Mouse (Mus musculus) inflammation-experienced regulatory T-cells, adult 6 months (primary cell): ENCODE data around the gene Kcmf1. TPM values are rescaled to one million over a fixed set of nuclear protein-coding genes. Genes with fewer than 3 reads are reported as not detected.
A peak's percentile ranks its signal among the peaks of the same experiment; 100 is the strongest.
"Not testable (repeated sequence)": the region's sequence is repeated elsewhere in the genome, so short reads cannot be mapped to it uniquely, and the experiment has no call there.

Source experiments
- ATAC-seq: one replicate; pipeline ENCODE4 v1.8.0; 2017
- polyA plus RNA-seq, 3 experiments: library from polyadenylated mRNA; unstranded; fragments of 100-300 nt; shearing (Covaris generic); gene quantifications; one replicate each; pipeline ENCODE4 v1.2.1; 2017

Gene Kcmf1
- polyA plus RNA-seq, 3 experiments from 2014 or later, result 9.1 to 12.5 (median 10.3) TPM

DNA sequence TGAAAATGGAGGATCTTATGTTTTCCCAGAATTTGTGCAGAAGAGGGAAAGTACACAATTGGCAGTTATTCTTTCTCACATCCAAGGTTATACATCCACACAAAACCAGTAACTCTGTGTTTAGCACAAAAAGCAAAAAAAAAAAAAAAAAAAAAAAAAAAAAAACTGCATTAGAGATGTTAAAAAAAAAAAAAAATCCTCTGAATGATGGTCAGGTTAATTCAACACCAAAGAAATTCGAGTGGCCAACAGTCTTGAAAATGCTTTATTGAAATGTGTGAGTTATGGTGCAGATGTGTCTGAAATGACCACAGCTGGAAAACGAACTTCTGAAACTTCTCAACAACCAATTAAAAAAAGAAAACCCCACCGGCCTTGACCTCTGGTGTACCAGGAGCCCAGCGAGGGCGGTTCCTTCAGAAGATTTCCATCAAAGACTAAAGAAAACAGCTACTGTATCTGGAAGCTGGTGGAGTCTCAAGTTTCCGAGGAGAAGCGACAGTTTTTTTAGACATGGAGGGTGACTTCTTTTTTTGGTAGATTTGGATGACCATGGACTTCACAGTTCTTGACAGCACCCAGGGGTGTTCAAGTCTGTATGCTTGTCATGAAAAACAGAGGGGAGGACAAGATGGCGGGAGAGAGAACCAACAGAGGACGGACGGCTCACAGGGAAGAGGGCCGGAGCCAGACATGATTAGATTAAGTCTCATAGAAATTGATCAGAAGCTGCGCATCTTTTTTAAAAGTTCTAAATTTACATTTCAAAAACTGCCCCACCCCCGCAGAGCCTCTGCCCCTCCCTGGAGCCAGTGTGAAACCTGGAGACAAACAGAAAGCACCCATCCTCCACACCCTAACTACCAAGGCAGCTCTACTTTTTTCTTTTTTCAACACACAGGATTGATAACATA is 58.7 kb downstream of the Kcmf1 start:
- ATAC-seq, result no peak

DNA sequence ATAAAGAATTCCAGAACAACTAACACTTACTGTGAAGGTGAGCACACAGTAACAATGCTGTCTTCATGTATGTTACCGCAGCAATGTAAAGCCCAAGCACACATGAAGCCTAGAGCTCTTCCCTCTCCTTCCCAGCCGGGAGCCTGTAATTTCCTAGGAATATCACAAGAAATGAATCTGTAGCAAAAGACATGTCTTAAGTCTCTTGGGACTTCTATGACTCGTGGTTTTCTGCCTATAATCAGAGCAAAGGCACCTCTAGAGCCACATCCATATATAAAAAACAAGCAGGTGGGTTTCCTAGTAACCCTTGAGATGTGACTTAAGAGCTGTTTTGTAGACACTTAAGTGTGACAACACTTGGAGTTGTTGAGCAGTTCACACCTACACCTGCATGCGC is 62.0 kb downstream of the Kcmf1 start:
- ATAC-seq, result no peak

DNA sequence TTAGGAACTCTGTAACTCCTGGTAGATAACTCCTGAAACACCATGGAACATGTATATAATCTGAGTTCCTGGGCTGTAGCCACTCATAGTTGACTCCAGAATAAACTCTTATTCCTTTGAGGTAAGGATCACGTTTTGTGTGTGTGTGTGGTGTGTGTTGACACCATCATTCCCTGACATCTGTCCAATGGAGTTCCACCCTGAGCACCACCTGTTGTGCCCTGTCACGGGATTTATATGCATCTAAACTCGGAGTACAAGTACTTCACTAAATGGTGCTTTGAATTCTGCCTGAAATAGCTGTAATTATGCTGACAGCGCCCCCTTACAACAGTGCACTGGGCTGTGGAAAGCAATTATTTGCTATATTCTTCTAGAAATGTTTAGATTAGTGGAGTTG is 65.3 kb downstream of the Kcmf1 start:
- ATAC-seq, result no peak

- no peak for ATAC-seq
These were observed 67.9 kb downstream of the Kcmf1 start for GRCm38 (mm10) chr6:72831858-72832257.

DNA sequence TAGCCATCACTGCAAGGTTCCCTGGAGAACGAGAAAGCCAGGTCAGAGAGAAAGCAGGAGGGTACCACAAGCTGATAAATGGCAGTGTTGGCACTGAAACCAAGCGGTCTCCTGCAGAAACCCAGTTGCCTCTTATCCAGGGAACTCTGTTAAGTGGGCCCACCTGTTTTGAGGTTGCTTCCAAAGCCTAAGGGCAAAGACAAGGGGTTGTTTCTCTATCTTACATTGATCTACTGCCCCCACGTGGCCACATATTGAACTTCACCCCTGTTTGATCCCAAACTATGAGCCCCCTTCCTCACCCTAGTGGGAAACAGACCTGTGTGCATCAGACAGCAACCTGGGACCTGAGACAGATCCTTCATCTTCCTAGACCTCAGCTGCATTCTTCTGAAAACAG is 68.5 kb downstream of the Kcmf1 start:
- peak; percentile 63 for ATAC-seq

DNA sequence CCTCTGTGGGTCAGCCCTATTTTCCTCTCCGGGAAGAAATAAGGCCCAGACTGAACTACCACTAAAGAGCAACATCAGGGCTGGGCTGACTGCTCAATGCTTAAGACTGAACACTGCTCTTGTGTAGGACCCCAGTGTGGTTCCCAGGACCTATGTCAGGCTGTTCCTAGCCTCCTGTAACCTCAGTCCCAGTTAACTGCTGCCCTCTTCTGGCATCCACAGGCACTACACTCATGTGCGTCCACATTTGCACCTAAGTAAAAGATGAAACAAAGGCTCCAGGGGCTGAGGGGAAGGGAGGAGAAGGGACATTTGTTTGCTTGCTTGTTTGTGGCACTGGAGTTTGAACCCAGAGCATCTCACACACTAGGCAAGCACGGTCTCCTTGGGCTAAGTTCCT is 70.9 kb downstream of the Kcmf1 start:
- ATAC-seq, result no peak

- not testable (repeated sequence) for ATAC-seq
These were observed 71.7 kb downstream of the Kcmf1 start for GRCm38 (mm10) chr6:72828037-72828436.

DNA sequence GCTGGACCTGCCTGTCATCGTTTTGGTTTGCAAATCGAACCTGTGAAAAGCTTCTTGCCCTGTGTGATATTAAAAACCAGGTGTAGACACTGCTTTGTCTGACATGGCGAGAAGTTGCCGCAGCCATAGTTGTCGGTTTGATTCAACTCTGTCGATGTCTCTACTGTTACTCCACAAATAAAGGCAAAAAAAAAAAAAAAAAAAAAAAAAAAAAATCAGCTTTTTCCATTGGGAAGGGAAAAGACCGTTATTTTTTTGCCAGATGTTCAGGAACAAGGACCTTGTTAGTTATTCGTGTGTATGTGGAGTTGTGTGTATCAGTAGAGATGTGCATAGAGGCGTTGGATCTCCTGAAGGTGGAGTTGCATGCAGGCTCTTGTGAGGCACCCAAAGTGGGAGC is 74.0 kb downstream of the Kcmf1 start:
- ATAC-seq, result no peak

DNA sequence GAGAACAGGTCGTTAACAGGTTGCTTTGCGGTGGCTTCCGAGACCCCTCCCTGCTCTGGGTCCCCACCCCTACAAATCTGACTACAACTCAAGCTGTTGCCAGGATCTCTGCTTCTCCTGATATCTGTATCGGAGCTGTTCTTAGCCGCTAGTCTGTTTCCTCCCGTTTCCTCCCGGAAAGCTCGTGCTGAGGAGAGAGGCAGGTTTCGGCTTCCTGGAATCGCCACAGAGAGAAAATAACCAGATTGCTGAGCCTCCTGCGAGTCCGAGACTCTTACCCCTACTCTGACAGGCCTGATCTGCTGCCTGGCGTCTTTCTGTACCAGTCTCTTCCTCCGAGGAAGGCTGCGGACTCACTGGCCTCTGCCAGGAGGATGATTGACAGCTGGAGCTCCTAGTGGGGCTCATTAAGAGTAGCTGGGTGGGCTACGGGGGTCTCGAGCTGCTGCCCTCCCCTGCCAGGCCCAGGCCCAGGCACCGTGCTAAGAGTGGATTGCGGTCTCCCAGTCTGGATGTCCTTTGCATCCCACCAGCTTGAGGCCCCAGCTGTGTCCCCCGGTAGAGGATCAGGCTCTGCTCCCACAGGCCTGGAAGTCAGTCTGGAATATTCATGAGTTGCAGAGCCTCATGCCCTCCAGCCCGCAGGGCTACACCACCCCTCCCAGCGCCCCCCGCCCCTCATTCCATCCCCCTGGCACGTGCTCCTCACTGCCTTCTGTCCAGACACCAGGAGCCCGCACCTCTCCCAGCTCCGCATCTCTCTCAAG is 74.6 kb downstream of the Kcmf1 start:
- no peak for ATAC-seq

GRCm38 (mm10) chr6:72813456-72813855 is 86.3 kb downstream of the Kcmf1 start:
- no peak for ATAC-seq

DNA sequence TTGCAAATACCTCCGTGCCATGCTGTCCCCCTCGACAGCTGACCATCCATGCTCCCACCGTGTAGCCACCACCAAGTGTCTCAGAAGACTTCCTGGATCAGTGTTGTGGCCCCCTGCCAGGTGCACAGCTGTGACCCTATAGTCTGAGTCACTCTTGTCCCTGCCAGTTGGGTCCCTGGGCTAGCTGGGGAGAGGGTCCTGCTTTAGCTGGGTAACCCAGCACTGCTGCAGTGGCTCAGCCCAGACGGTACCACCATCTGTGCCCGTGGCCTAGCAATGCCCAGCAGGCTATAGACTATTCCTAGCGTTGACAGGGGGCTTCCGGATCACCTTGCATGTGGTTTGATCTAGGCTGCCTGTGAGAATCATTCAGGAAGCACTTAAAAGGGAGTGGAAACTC is 89.5 kb downstream of the Kcmf1 start:
- no peak for ATAC-seq

DNA sequence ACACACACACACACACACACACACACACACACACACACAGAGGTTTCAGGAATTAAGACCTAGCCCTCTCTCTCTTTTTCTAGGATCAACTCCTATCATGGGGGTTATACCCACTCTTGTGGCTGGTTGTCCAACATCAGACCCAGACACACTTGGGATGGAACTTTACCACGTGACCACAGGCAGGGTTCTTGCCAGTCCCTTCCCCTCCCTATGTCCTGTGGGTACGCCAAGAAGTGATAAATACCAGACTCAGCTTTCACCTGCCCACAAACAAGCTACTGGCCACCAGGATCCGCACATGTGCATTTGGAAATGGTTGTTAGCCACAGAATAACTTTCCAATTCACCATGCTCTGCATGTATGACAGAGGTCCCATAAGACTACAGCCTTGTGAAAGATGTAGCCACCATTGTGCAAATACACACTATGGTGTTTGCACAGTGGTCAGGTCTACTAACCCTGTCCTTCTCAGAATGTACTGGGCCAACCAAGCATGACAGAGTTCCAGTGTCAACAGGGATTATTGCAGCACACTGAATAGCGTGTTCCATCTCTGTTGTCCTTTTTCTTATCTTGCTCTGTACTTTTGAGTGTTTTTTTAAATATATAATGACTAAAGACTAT is 90.1 kb downstream of the Kcmf1 start:
- ATAC-seq, result no peak

DNA sequence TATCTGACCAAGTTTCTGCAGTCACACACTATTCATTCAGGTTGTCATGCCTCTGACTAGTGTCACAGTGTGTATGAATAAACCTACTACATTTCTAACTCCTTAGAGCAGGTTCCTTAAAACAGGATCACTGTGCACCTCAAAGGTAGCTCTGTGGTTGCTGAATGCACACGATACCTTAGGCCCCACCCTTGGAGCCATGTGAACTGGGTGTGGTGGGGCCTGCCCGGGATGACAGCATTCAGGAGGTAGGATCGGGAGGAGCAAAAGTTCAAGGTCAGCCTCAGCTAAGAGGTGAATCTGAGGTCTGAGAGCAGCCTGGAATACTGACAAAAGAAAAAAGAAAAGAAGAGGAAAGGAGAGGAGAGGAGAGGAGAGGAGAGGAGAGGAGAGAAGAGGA is 91.4 kb downstream of the Kcmf1 start:
- no peak for ATAC-seq

GRCm38 (mm10) chr6:72803669-72804068 is 96.1 kb downstream of the Kcmf1 start:
- ATAC-seq, result no peak

GRCm38 (mm10) chr6:72802119-72802518 is 97.7 kb downstream of the Kcmf1 start:
- ATAC-seq, result no peak

DNA sequence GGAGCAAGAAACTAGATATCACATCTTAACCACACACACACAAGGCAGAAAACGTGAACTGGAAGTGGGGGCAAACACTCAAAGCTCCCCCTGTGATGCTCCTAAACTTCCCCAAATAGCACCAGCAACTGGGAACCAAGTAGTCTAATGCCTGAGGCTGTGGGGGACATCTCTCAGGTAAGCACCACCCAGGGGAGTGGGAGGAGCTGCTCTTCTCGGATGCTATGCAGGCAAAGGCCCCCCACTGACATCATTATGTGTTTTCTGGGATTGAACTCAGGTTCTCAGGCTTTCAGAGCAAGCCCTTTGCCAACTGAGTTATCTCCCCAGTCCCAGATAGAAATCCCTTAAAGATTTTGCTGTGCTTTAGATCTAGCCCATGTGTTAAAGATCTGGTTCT is 99.1 kb downstream of the Kcmf1 start:
- ATAC-seq, result no peak

DNA sequence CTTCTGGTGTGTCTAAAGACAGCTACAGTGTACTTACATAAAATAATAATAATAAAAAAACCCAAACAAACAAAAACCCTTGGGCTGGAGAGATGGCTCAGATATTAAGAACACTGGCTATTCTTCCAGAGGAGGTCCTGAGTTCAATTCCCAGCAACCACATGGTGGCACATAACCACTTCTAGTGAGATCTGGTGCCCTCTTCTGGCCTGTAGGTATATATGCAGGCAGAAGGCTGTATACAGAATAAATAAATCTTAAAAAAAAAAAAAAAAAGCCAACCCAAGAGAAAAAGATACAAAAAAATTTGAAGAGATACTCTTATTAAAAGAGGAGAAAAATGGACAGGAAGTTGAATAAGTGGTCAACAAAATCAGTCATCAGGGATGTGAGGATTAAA is 102.0 kb downstream of the Kcmf1 start:
- no peak for ATAC-seq

GRCm38 (mm10) chr6:72795444-72795843 is 104.3 kb downstream of the Kcmf1 start:
- no peak for ATAC-seq

DNA sequence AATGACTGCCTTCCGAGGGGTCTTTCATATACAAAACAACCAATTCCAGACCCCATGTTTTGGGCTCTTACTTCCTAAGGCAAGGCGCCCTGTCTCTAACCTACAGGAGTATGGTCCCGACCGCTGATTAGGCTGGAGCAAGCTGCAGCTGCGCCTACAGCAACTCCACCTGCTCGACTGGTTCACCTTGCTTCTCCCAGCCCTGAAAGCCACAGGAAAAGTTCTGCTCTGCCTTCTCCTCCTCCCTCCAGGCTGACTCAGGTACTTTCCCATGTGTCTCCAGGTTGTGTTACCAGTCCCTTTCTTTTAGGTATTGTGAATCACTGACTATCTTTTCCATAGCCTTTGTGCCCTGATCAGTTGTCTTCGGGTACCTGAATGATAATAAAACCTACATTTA is 104.9 kb downstream of the Kcmf1 start:
- no peak for ATAC-seq

DNA sequence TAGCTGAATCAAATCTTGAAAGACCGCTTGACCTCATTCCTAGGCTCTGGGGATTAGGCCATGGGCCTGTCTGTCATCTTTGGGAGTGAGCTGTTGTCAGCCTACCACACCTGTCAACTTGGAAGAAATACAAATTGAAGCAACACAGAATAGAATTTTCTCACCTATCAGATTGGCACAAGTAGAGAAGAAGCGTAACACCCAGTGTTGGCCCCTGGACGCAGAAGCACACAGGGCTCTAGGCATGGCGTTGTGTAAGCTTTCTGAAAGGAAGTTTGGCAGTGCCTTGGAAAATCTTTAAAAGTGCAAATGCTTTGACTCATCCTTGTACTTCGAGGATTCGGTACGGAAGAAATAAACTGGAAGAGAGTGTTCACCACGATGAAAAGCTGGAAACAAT is 107.1 kb downstream of the Kcmf1 start:
- no peak for ATAC-seq
